Mouse (Mus musculus) liver, embryonic 11.5 days (tissue): ENCODE measurements around the gene 3110001I22Rik. TPM values are rescaled to one million over a fixed set of nuclear protein-coding genes. Genes with fewer than 3 reads are reported as not detected.

Experiments
- polyA plus RNA-seq: library from polyadenylated mRNA; unstranded; fragments of >200 nt; fragmentation: Nextera tagmentation; extraction: Ambion mirVana; gene quantifications from 2 replicates; pipeline ENCODE4 v1.2.1, GENCODE M21; 2014

The 3110001I22Rik gene
- polyA plus RNA-seq, 1 experiment from 2014 or later: 4.9 TPM

Other genes with a start within 250 kb of the 3110001I22Rik start
- 43.9 and 51.2 TPM in 2 replicates for gene Parn, start 3.8 kb upstream of the 3110001I22Rik start, polyA plus RNA-seq
- 28.6 and 28.8 TPM in 2 replicates for gene Bfar, start 71 bp upstream of the 3110001I22Rik start, polyA plus RNA-seq
- 0.48 and 1.2 TPM in 2 replicates for gene Pla2g10, start 59.1 kb downstream of the 3110001I22Rik start, polyA plus RNA-seq
- 67.1 and 77.2 TPM in 2 replicates for gene Rrn3, start 108.8 kb downstream of the 3110001I22Rik start, polyA plus RNA-seq
- 83.8 and 84.4 TPM in 2 replicates for gene Ntan1, start 146.9 kb downstream of the 3110001I22Rik start, polyA plus RNA-seq
- gene Pdxdc1, start 231.2 kb downstream of the 3110001I22Rik start, polyA plus RNA-seq: 48.2 and 57.2 TPM in 2 replicates
- gene Mpv17l, start 231.2 kb downstream of the 3110001I22Rik start, polyA plus RNA-seq: 1.9 and 3.1 TPM in 2 replicates